9 mouse cellular contexts compared by ENCODE assay signal in the genomic region with DNA sequence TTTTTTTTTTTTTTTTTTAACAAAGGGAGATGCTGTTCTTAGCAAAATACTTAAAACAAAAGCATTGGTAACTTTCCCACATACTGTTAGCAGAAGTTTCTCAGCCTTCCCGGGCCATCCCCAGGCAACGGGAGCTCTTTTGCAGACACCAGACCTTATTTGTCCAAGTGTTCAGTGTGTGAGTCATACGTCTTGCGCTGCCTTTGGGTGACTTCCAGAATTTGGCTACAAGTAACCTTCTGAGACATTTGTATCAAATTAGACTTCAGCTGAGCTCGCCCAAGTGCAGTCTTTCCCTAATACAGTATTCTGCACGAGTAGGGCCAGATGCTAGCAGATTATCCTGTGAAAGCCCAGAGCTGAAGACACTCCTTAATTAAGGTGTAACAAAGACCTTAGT. TPM values are rescaled to one million over a fixed set of nuclear protein-coding genes. Genes with fewer than 3 reads are reported as not detected.
DNase-seq lines count a peak whose midpoint lies in the region; ATAC-seq and TF ChIP-seq lines count a peak whose summit lies in the region.
"Had no signal": no experiment of that assay in that cellular context is flagged by ENCODE, and none has a peak within 500 bp of the region (broad histone marks: within the 10 kb centered on the region; RNA-seq: fewer than 3 reads in every experiment).

No protein-coding gene starts in this region.

- peak; percentile 76; the same call in 1 of the 2 replicates for ATAC-seq in neural tube, embryonic 15.5 days (ENCODE audit: low FRiP score)

- H3K36me3 ChIP-seq in neural tube, embryonic 15.5 days, result no peaks in the 10 kb centered on the region

- H3K27ac ChIP-seq in gastrocnemius, adult 2 months, result peak overlapping the region; percentile 83
- 0 out of 2 replicates have a peak overlapping the region, but pooled peaks have one; percentile 13 for H3K27ac ChIP-seq in neural tube, embryonic 15.5 days (replicated peaks)
- H3K27ac ChIP-seq: limb, embryonic 12.5 days had no signal

- intact Hi-C loops in gastrocnemius, adult 2 months (cut with DNase I), result loop anchor here (10.0 kb wide), 2 partner anchors 224 to 394 kb away; no protein-coding TSS in a partner anchor
- intact Hi-C loops in left cerebral cortex, postnatal 36 days (cut with DNase I), result no loop called here

- H3K4me2 ChIP-seq in neural tube, embryonic 15.5 days, result no peak overlapping the region
- H3K4me2 ChIP-seq: limb, embryonic 12.5 days had no signal

- H3K27me3 ChIP-seq in neural tube, embryonic 15.5 days (replicated peaks), result no peaks in the 10 kb centered on the region
- H3K27me3 ChIP-seq: limb, embryonic 12.5 days had no signal

- TF ChIP-seq CTCF in gastrocnemius, adult 2 months (IDR thresholded peaks at IDR 0.05), result no peak

- peak; percentile 45 for DNase-seq in urinary bladder, postnatal 25 days (ENCODE audit: low spot score)
- DNase-seq in urinary bladder, adult 2 months (ENCODE audit: low spot score), result no peak
- DNase-seq in gastrocnemius, adult 2 months, result peak; percentile 84
- DNase-seq in kidney, adult 18-20 months, result peak; percentile 16
- no peak for DNase-seq in thymus, postnatal 0 days (ENCODE audit: low spot score)
- DNase-seq in left cerebral cortex, postnatal 36 days (ENCODE audit: low spot score in 2 of 2), result no peak
- no peak for DNase-seq in right cerebral cortex, postnatal 4 days

- H3K9ac ChIP-seq in neural tube, embryonic 15.5 days (replicated peaks), result no peak overlapping the region
- H3K9ac ChIP-seq: limb, embryonic 12.5 days had no signal

- WGBS in neural tube, embryonic 15.5 days, result 61% methylated on average over 6 of the region's 6 CpGs

- 0 out of 2 replicates have a peak, but pooled peaks cover 2% of the 10 kb centered on the region for H3K4me1 ChIP-seq in neural tube, embryonic 15.5 days

- H3K9me3 ChIP-seq in neural tube, embryonic 15.5 days (replicated peaks), result no peaks in the 10 kb centered on the region
- H3K9me3 ChIP-seq: limb, embryonic 12.5 days had no signal

- H3K4me3 ChIP-seq in gastrocnemius, adult 2 months, result peak overlapping the region; percentile 37
- no peak overlapping the region for H3K4me3 ChIP-seq in neural tube, embryonic 15.5 days (replicated peaks)
- H3K4me3 ChIP-seq: limb, embryonic 12.5 days had no signal

RNA-seq across cellular contexts. Expression of a gene that starts 56.7 kb away (rescaled TPM):
- 12.6 and 15.4 TPM in 2 replicates for polyA plus RNA-seq in urinary bladder, adult 2 months (2012; rRNA removed)
- 10 to 100 TPM in 1 of 2 experiments, 1 to 10 TPM in 1; 9.0 to 12.7 TPM for total RNA-seq in gastrocnemius, adult 2 months (2021)
- polyA plus RNA-seq in neural tube, embryonic 15.5 days (2015; fragmentation: Nextera tagmentation; extraction: Ambion mirVana), result 19.9 and 23.6 TPM in 2 replicates
- 24.8 and 26.5 TPM in 2 replicates for polyA plus RNA-seq in thymus, postnatal 0 days (2015; fragmentation: Nextera tagmentation; extraction: Ambion mirVana)
- 10 to 100 TPM; 11.4 to 15.6 TPM for total RNA-seq in left cerebral cortex, postnatal 36 days (2021)

Comparison
In these comparisons a context has a peak if more than half of its experiments do, and no peak if none do; other contexts are left out.
1. DNase-seq: peak in urinary bladder, postnatal 25 days (single experiment), gastrocnemius, adult 2 months (single experiment) and kidney, adult 18-20 months (single experiment); none in urinary bladder, adult 2 months (single experiment), thymus, postnatal 0 days (single experiment), left cerebral cortex, postnatal 36 days (0 of 2) and right cerebral cortex, postnatal 4 days (single experiment).